Mouse (Mus musculus) Patski (cell line): ENCODE results near the gene Il1a. TPM values are rescaled to one million over a fixed set of nuclear protein-coding genes. Genes with fewer than 3 reads are reported as not detected.

Experiments used
- ATAC-seq: fragments of 100-300 bp; one replicate; pipeline ENCODE4 v1.8.0; 2021
- CTCF ChIA-PET: fragments of 350-600 bp; sonication (Branson Sonifier 250); formaldehyde crosslinking; loops from one replicate; lab custom pipeline; 2022; ENCODE audit warnings: inconsistent platforms; lab: Charles Lee
- POLR2A ChIA-PET: fragments of 350-600 bp; sonication (Branson Sonifier 250); formaldehyde crosslinking; loops from one replicate; lab custom pipeline; 2022; ENCODE audit warnings: antibody characterized with exemption, inconsistent platforms; lab: Charles Lee
- DNase-seq: peaks from one replicate; pipeline ENCODE4 v3.0.0-alpha.2; 2011; ENCODE audit warnings: low read depth, low spot score
- H3K27me3 ChIP-seq: fragments of 371-371 bp; one replicate; pipeline ENCODE4 v1.5.1; 2021
- CTCF ChIP-seq: fragments of 100-300 bp; IDR thresholded peaks from one replicate; pipeline ENCODE4 v1.5.1; 2021
- in situ Hi-C: fragments of 300-500 bp; cut with MboI; formaldehyde crosslinking; loops from 3 replicates; pipeline ENCODE4 v1.11.1; 2018; ENCODE audit warnings: low pct_unique_long_range_greater_than_20kb, mixed read lengths
- polyA plus RNA-seq: library from polyadenylated mRNA; unstranded; gene quantifications from one replicate; pipeline ENCODE4 v1.2.3, GENCODE M21; 2021

Gene Il1a
- 0.14 TPM for polyA plus RNA-seq

DNA sequence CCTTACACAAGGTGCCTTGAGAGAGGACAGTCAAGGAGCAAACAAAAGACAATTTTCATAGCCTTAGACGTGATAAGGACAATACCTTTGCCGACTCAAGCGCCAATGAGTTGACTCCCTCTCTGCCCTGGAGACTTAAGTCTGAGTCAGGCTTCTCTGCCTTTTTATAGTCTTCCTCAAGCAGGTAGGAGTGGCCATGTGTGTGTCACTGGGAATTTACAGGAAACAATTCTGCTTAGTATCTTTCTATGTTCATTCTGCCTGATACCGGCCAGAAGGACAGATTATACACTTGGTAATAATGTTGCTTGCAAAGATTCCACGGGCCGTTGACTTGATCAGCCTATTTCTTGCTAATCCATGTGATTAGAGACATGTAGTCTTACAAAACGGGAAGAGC, at the start of gene Il1a:
Gene Il1a, minus strand, starts transcription at position 137 of the 400 bp plus-strand sequence.
- in situ Hi-C loops = loop anchor here (10.0 kb wide), 1 partner anchor 95 kb away; no protein-coding TSS in a partner anchor
- no peak for TF ChIP-seq CTCF
- ChIA-PET POLR2A (no interaction called here), CTCF (no interaction called here)
- DNase-seq (no peak), ATAC-seq (no peak)
- H3K27me3 ChIP-seq = no peaks in the 10 kb centered on the region

DNA sequence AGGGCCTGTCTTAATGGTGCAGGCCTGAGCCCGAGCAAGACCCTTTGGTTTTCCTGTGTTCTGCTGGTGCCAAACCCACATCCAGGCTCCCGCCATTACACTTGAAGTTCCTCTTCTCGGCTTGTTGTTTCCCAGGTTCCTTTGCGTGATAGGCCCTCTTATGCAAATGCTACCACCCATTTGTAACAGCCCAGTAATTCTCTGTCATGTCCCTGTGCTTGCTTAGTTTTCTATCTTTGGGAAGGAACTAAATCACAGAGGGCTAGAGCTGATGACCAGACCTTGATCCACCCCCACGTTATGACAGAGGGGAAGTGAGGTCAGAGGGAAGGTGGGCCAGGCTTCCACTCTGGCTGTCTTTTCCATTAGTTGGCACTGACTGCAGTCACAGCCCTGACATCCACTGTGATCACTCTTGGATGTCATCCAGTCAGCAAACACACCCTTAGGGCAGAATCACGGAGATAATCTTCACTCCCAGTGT, 28.4 kb upstream of the Il1a start:
- ATAC-seq (no peak), DNase-seq (peak; percentile 20)
- ChIA-PET POLR2A (no interaction called here), CTCF (no interaction called here)
- in situ Hi-C loops = no loop called here
- TF ChIP-seq CTCF = no peak
- H3K27me3 ChIP-seq = no peaks in the 10 kb centered on the region

DNA sequence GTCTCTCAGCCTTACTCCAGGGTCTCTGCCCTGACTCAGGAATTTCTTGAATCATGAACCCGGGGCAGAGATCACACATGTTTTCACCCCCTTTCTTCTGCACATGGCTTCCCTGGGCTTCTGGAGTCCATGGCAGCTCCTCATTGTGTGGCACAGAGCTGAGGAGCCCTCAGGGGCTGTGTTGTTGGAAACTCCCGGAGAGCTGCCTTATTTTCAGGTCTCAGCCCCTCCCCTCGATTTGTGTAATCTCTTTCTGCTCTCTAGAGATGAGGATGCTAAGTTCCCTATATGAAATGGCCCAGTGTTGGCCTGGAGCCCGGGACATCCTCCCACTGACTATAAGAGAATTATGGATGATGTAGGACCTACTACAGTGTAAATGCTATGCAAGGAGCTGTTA, 23.7 kb upstream of the Il1a start:
- ChIA-PET CTCF (no interaction called here), POLR2A (interaction anchor here (0.7 kb wide), 1 partner anchor 9 kb away, joined by 3 read pairs; no protein-coding TSS in a partner anchor)
- DNase-seq (no peak), ATAC-seq (no peak)
- in situ Hi-C loops = no loop called here
- no peaks in the 10 kb centered on the region for H3K27me3 ChIP-seq
- TF ChIP-seq CTCF = no peak

DNA sequence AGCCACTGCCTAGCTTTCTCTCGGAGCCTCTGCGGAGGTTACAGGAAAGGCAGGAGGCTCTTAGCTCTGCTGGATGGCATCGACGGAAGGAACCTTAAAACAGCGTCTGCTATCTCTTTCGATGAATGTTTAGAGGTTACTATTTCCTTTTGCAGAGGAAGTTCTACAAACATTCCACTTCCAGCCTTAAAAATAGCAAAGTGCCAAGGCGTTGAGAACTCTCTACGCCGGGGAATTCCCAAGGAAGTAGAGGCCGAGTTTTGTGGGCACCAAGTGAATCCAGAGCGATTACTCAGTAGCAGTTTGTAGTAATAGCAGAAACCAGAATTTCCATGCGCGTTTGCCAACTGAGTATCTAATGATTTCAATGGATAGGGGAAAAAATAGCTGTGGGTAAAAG, 20.8 kb upstream of the Il1a start:
- ATAC-seq = peak; percentile 62
- no peak for TF ChIP-seq CTCF
- no peaks in the 10 kb centered on the region for H3K27me3 ChIP-seq
- DNase-seq = peak; percentile 82
- in situ Hi-C loops = no loop called here
- POLR2A ChIA-PET = no interaction called here
- CTCF ChIA-PET = no interaction called here

DNA sequence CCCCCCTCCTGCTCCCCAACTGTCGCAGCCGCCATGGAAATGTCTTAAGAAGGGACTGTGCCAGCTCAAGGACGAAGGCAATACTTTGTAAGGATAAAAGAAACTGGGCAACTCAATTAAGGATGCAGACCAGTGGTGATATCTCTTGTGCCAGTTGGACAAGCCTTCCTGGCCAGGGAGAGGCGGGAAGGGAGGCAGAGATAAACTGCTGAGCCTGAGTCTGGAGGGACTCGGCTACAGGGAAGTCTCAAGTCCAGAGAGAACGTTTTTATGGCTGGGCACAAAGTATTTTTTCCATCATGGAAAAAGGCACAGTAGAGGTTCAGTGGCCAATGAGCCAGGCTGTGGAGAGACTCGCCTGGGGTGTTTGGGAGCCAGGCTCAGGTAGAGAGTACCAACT, 20.3 kb upstream of the Il1a start:
- CTCF ChIA-PET = no interaction called here
- H3K27me3 ChIP-seq = no peaks in the 10 kb centered on the region
- in situ Hi-C loops = no loop called here
- ATAC-seq = no peak
- DNase-seq = no peak
- POLR2A ChIA-PET = no interaction called here
- TF ChIP-seq CTCF = no peak

DNA sequence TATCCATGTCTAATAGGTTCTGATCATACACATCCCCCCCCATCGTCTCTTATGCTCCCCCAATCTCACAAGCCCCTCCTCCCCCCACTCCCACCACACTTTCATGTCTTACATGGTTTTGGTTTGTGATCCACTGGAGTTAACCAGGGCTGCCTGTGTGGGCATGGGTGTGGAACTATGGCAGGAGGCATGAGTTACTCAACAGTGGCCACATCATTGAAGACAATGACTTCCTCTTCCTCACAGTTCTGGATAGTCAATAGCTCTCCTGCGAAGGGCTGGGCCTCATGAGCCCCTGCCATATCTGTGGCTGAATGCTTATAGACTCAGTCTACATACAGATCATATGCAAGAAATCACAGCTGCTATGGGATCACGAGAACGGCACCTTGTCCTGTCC, 18.5 kb upstream of the Il1a start:
- ATAC-seq (no peak), DNase-seq (no peak)
- H3K27me3 ChIP-seq = no peaks in the 10 kb centered on the region
- POLR2A ChIA-PET = interaction anchor here (0.6 kb wide), 1 partner anchor 217 kb away, joined by 8 read pairs; no protein-coding TSS in a partner anchor
- CTCF ChIA-PET = no interaction called here
- in situ Hi-C loops = no loop called here
- no peak for TF ChIP-seq CTCF

DNA sequence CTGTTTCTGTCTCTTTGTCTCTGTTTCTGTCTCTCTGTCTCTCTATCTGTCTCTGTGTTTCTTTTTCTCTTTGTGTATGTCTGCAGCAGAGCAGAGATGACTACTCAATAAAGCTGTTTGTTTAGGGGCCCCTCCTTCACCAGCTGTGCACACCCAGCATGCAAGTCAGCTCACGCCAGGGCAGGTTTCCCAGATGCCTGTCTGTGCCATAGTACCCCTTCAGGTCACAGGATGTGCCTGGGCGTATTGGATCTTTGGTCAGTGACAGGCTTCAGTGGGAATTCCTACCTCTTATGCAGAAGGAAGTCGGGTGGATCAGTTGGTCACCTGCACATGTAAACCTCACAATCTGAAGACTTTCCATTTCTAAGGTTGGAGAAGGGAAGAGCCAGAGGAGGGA, 14.4 kb upstream of the Il1a start:
- no peak for DNase-seq

DNA sequence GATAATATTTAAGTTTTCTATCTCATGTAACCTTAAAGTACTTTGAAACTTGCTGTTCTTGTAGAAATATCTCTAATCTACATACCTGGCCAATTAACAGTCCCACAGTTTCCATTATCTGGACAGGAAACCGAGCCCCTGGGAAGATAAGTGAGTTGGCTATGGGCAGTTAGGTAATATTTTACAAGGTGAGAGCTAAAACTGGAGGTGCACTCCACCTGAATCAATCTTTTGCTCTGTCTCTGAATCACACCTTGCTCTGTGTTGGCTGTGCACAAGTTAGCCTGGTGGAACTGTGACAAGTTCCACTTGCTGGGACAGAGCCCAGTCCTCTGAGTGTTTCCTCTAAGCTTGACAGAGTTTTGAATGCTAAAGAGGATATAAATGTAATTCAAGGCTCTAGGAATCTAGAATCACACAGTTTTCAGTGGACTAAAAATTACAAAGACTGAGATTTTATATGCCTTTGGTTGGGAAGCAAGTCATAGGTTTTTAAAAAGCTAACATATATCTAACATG, 12.4 kb upstream of the Il1a start:
- ChIA-PET CTCF (no interaction called here), POLR2A (no interaction called here)
- in situ Hi-C loops = no loop called here
- no peaks in the 10 kb centered on the region for H3K27me3 ChIP-seq
- DNase-seq (no peak), ATAC-seq (no peak)
- no peak for TF ChIP-seq CTCF

More for the DNA sequence above, 14.4 kb upstream of the Il1a start:
- ChIA-PET POLR2A (interaction anchor here (0.6 to 0.8 kb wide), 2 partner anchors 9 to 27 kb away, joined by 3 to 6 read pairs; partner anchors contain the start of gene Ckap2l), CTCF (interaction anchor here (0.7 kb wide), 1 partner anchor 148 kb away, joined by 3 read pairs; no protein-coding TSS in a partner anchor)
- no peak for TF ChIP-seq CTCF
- in situ Hi-C loops = no loop called here
- ATAC-seq = no peak
- no peaks in the 10 kb centered on the region for H3K27me3 ChIP-seq

DNA sequence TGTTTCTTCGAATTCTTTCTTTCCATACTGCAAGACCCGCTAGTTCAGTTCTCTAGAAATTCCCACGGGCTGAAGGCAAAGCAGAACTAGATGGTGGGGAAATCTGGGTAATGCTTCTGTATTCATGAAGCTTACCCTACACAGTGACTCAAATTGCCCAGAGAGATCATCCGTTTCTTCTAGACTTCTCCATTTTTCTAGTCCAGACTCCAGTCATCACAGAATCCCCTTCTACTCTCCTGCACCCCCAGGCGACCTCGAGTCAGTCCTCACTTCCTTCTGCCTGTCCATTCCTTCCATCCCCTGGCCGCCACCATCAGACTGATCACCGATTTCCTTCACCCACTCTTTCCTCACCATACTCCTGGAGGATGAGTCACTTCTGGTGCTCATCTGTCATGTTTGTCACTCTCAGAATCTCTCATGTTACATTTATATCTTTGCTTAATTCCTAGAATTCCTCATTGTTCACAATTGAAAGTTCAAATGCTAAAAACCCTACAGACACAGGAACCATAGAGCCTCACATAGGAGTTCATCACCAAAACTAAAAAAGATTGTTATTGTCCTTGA, 10.3 kb upstream of the Il1a start:
- no peaks in the 10 kb centered on the region for H3K27me3 ChIP-seq
- DNase-seq (no peak), ATAC-seq (no peak)
- ChIA-PET CTCF (interaction anchor here (1.0 kb wide), 1 partner anchor 21 kb away, joined by 5 read pairs; no protein-coding TSS in a partner anchor), POLR2A (no interaction called here)
- TF ChIP-seq CTCF = no peak
- in situ Hi-C loops = no loop called here

DNA sequence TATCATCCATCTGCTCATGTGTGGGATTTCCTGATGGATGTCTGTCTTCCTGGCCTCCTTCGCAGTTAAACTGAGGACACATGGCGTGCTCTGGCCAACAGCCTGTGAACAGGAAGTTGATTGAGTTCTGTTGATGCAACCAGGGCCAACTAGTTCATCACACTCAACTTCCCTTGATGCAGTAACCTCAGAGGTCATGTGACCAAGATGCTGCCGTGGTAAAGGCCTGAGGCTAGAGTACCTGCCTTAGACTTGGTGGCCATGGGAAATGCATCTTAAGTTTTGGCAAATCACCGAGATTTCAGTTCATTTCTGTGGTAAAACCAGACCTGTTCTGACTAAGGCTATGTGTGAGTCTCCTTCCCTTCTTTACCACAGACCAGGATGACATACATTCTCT, 6.1 kb upstream of the Il1a start:
- DNase-seq (no peak), ATAC-seq (no peak)
- ChIA-PET CTCF (interaction anchor here (0.8 kb wide), 1 partner anchor 46 kb away, joined by 3 read pairs; no protein-coding TSS in a partner anchor), POLR2A (no interaction called here)
- no peaks in the 10 kb centered on the region for H3K27me3 ChIP-seq
- no peak for TF ChIP-seq CTCF
- in situ Hi-C loops = loop anchor here (10.0 kb wide), 1 partner anchor 89 kb away; no protein-coding TSS in a partner anchor

DNA sequence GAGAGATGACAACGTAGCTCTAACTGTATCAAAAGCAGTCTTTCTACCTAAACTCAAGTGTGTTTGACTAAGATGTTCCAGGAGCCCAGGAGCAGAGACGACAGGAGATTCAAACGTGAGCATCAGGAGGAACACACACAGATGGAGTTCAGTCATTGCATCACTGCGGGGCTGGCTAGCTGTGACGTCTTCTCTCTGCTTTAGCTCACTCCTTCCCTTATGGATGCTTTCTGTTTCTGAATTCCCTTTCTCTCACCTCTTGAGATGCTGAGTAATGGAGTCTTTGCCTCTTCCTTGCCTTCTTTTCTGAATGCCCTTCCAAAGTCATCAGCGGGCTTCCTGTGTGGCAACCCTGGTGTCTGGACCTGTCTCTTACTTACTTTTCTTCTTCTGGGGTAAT, 5.1 kb upstream of the Il1a start:
- ATAC-seq (no peak), DNase-seq (no peak)
- POLR2A ChIA-PET = no interaction called here
- in situ Hi-C loops = loop anchor here (10.0 kb wide), 1 partner anchor 90 kb away; no protein-coding TSS in a partner anchor
- no peak for TF ChIP-seq CTCF
- H3K27me3 ChIP-seq = no peaks in the 10 kb centered on the region
- CTCF ChIA-PET = no interaction called here
